Comparison of ENCODE assay signal across 13 mouse cellular contexts in the genomic region with DNA sequence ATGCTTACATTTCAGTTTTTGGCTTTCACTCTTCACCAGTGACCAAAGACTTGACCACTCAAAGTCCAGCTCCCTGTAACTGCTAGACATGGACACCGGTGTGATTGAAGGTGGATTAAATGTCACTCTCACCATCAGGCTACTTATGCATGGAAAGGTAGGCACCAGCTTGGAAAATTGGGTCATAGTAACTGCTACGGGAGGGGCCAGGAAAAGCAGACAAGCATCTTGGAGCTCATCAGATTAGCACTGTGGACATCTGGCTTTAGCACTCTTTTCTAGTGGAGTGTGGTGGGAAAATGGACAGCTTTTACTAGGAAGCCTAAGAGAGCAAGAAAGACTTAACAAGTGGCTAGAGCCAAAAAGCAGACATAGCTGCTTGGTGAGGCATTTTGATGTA. TPM values are rescaled to one million over a fixed set of nuclear protein-coding genes. Genes with fewer than 3 reads are reported as not detected.
DNase-seq lines count a peak whose midpoint lies in the region; ATAC-seq and TF ChIP-seq lines count a peak whose summit lies in the region.
"Had no signal": no experiment of that assay in that cellular context is flagged by ENCODE, and none has a peak within 500 bp of the region (broad histone marks: within the 10 kb centered on the region; RNA-seq: fewer than 3 reads in every experiment).

No protein-coding gene starts in this region.

- no peak for TF ChIP-seq CTCF in liver, adult 2 months (IDR thresholded peaks at IDR 0.05; ENCODE audit: low read depth, low read length)

- H3K4me2 ChIP-seq in liver, embryonic 13.5 days: peak overlapping the region; percentile 36

- ATAC-seq in liver, embryonic 13.5 days (ENCODE audit: low read depth): no peak
- ATAC-seq in megakaryocyte-erythroid progenitor cell, adult 5-6 weeks (replicated peaks; ENCODE audit: low FRiP score, low TSS enrichment, poor library complexity, severe bottlenecking): no peak
- ATAC-seq: intestine, embryonic 16.5 days had no signal

- H3K9me3 ChIP-seq in heart, embryonic 10.5 days: no peaks in the 10 kb centered on the region
- H3K9me3 ChIP-seq in liver, embryonic 13.5 days (replicated peaks): no peaks in the 10 kb centered on the region

- intact Hi-C loops in heart, postnatal 36 days (cut with DNase I): loop anchor here (5.0 kb wide), 1 partner anchor 199 kb away; the partner anchor contains the start of gene Atp5g2

- 74% methylated on average over 2 of the region's 2 CpGs for WGBS in heart, embryonic 10.5 days
- 18% methylated on average over 2 of the region's 2 CpGs for WGBS in liver, adult 2 months
- 82% methylated on average over 2 of the region's 2 CpGs for WGBS in liver, embryonic 13.5 days (ENCODE audit: insufficient replicate concordance)

- H3K79me2 ChIP-seq in liver, adult 2 months (ENCODE audit: control insufficient read depth, insufficient read depth, low read length): peaks cover 8% of the 10 kb centered on the region

- no peak overlapping the region; the same call in 1 of the 2 replicates for H3K9ac ChIP-seq in liver, adult 2 months (ENCODE audit: low read depth, low read length)
- H3K9ac ChIP-seq in liver, embryonic 13.5 days: 0 out of 2 replicates have a peak overlapping the region, but pooled peaks have one; percentile 43

- no peak for TF ChIP-seq POLR2A in liver, adult 2 months (IDR thresholded peaks at IDR 0.05; ENCODE audit: extremely low read depth, insufficient read depth, low read length)

- DNase-seq in heart, embryonic 10.5 days (ENCODE audit: low spot score): no peak
- no peak for DNase-seq in heart, postnatal 36 days
- DNase-seq in liver, adult 2 months (ENCODE audit: extremely low read depth, low read depth, low spot score): peak; percentile 23
- no peak for DNase-seq in liver
- peak; percentile 53 for DNase-seq in brain, adult 2 months (ENCODE audit: low read depth, low spot score)
- DNase-seq in liver, embryonic 13.5 days: no peak
- DNase-seq in thymus, postnatal 36 days: no peak
- DNase-seq: gastrocnemius, postnatal 10 days had no signal

- H3K4me1 ChIP-seq in heart, embryonic 10.5 days: 0 out of 2 replicates have a peak, but pooled peaks cover 3% of the 10 kb centered on the region
- peaks cover 9% of the 10 kb centered on the region; the same call in 1 of the 2 replicates for H3K4me1 ChIP-seq in liver, adult 2 months (ENCODE audit: control insufficient read depth, insufficient read depth, low read length)
- peaks cover 23% of the 10 kb centered on the region for H3K4me1 ChIP-seq in liver, embryonic 13.5 days (replicated peaks)

- H3K27ac ChIP-seq in heart, embryonic 10.5 days: no peak overlapping the region
- no peak overlapping the region for H3K27ac ChIP-seq in liver, adult 2 months (replicated peaks; ENCODE audit: insufficient read depth, low read depth, low read length)
- no peak overlapping the region for H3K27ac ChIP-seq in liver, embryonic 13.5 days
- H3K27ac ChIP-seq: layer of hippocampus, adult 2 months had no signal

- H3K4me3 ChIP-seq in heart, embryonic 10.5 days: peak overlapping the region; percentile 12; the same call in 1 of the 2 replicates
- no peak overlapping the region for H3K4me3 ChIP-seq in liver, adult 2 months (ENCODE audit: insufficient read depth, low read depth, low read length)
- H3K4me3 ChIP-seq in liver, embryonic 13.5 days (replicated peaks): no peak overlapping the region; the same call in 1 of the 2 replicates
- H3K4me3 ChIP-seq: layer of hippocampus, adult 2 months had no signal

- no peaks in the 10 kb centered on the region for H3K27me3 ChIP-seq in heart, embryonic 10.5 days (ENCODE audit: insufficient read depth, poor library complexity, severe bottlenecking)
- H3K27me3 ChIP-seq in liver, adult 2 months (ENCODE audit: control insufficient read depth, insufficient read depth, low read length): no peaks in the 10 kb centered on the region
- H3K27me3 ChIP-seq in liver, embryonic 13.5 days: no peaks in the 10 kb centered on the region

- peaks cover 56% of the 10 kb centered on the region for H3K36me3 ChIP-seq in heart, embryonic 10.5 days
- H3K36me3 ChIP-seq in liver, adult 2 months (ENCODE audit: control insufficient read depth, insufficient read depth, low read length): peaks cover 45% of the 10 kb centered on the region
- H3K36me3 ChIP-seq in liver, embryonic 13.5 days: peaks cover 62% of the 10 kb centered on the region

RNA-seq across cellular contexts. Expression of gene Pcbp2, which starts 2.9 kb away (rescaled TPM):
- polyA plus RNA-seq in heart, embryonic 10.5 days (2016; fragmentation: Nextera tagmentation; extraction: Ambion mirVana): 143 and 183 TPM in 2 replicates
- total RNA-seq in heart, postnatal 36 days (2021): 100 to 1,000 TPM; 482 to 500 TPM
- 112 and 189 TPM in 2 replicates for total RNA-seq in liver, adult 2 months (2014; rRNA removed)
- 261 and 273 TPM in 2 replicates for polyA plus RNA-seq in liver, adult 2 months (2012; rRNA removed)
- polyA plus RNA-seq in liver, embryonic 13.5 days (2015; fragmentation: Nextera tagmentation; extraction: Ambion mirVana): 91.4 and 92.1 TPM in 2 replicates
- total RNA-seq in megakaryocyte-erythroid progenitor cell, adult 5-6 weeks (2014; fragmentation: Nextera tagmentation): 749 and 832 TPM in 2 replicates
- 152 and 207 TPM in 2 replicates for total RNA-seq in megakaryocyte-erythroid progenitor cell, adult 5-6 weeks (2017)

RNA-seq across cellular contexts. Expression of gene Prr13, which starts 14.4 kb away (rescaled TPM):
- polyA plus RNA-seq in heart, embryonic 10.5 days (2016; fragmentation: Nextera tagmentation; extraction: Ambion mirVana): 82.8 and 101 TPM in 2 replicates
- 10 to 100 TPM; 19.4 to 26.1 TPM for total RNA-seq in heart, postnatal 36 days (2021)
- 7.3 and 11.1 TPM in 2 replicates for total RNA-seq in liver, adult 2 months (2014; rRNA removed)
- polyA plus RNA-seq in liver, adult 2 months (2012; rRNA removed): 93.4 and 98.3 TPM in 2 replicates
- polyA plus RNA-seq in liver, embryonic 13.5 days (2015; fragmentation: Nextera tagmentation; extraction: Ambion mirVana): 108 and 112 TPM in 2 replicates
- total RNA-seq in megakaryocyte-erythroid progenitor cell, adult 5-6 weeks (2014; fragmentation: Nextera tagmentation): 61.5 and 97.6 TPM in 2 replicates
- total RNA-seq in megakaryocyte-erythroid progenitor cell, adult 5-6 weeks (2017): 50.3 and 54.5 TPM in 2 replicates

RNA-seq across cellular contexts. Expression of gene Amhr2, which starts 28.1 kb away (rescaled TPM):
- polyA plus RNA-seq in heart, embryonic 10.5 days (2016; fragmentation: Nextera tagmentation; extraction: Ambion mirVana): 1.6 and 2.4 TPM in 2 replicates
- total RNA-seq in heart, postnatal 36 days (2021): under 1 TPM; 0.16 to 0.78 TPM
- 0.07 and 0.09 TPM in 2 replicates for total RNA-seq in liver, adult 2 months (2014; rRNA removed)
- polyA plus RNA-seq in liver, adult 2 months (2012; rRNA removed): 0.40 and 0.49 TPM in 2 replicates
- 0.14 and 0.42 TPM in 2 replicates for polyA plus RNA-seq in liver, embryonic 13.5 days (2015; fragmentation: Nextera tagmentation; extraction: Ambion mirVana)
- not detected in 2 replicates for total RNA-seq in megakaryocyte-erythroid progenitor cell, adult 5-6 weeks (2014; fragmentation: Nextera tagmentation)
- not detected in 2 replicates for total RNA-seq in megakaryocyte-erythroid progenitor cell, adult 5-6 weeks (2017)

RNA-seq across cellular contexts. Expression of gene Gm10337, which starts 30.3 kb away (rescaled TPM):
- polyA plus RNA-seq in heart, embryonic 10.5 days (2016; fragmentation: Nextera tagmentation; extraction: Ambion mirVana): not detected in 2 replicates
- not detected for total RNA-seq in heart, postnatal 36 days (2021)
- not detected in 2 replicates for total RNA-seq in liver, adult 2 months (2014; rRNA removed)
- not detected in 2 replicates for polyA plus RNA-seq in liver, adult 2 months (2012; rRNA removed)
- polyA plus RNA-seq in liver, embryonic 13.5 days (2015; fragmentation: Nextera tagmentation; extraction: Ambion mirVana): not detected in 2 replicates
- total RNA-seq in megakaryocyte-erythroid progenitor cell, adult 5-6 weeks (2014; fragmentation: Nextera tagmentation): not detected in 2 replicates
- not detected in 2 replicates for total RNA-seq in megakaryocyte-erythroid progenitor cell, adult 5-6 weeks (2017)
- total RNA-seq: gastrocnemius, postnatal 10 days; layer of hippocampus, adult 2 months; left cerebral cortex, postnatal 14 days had no signal
- polyA plus RNA-seq: urinary bladder, adult 2 months had no signal

RNA-seq across cellular contexts. Expression of gene Map3k12, which starts 43.6 kb away (rescaled TPM):
- polyA plus RNA-seq in heart, embryonic 10.5 days (2016; fragmentation: Nextera tagmentation; extraction: Ambion mirVana): 17.9 and 19.7 TPM in 2 replicates
- 1 to 10 TPM; 3.5 to 3.6 TPM for total RNA-seq in heart, postnatal 36 days (2021)
- total RNA-seq in liver, adult 2 months (2014; rRNA removed): 0.34 and 0.46 TPM in 2 replicates
- polyA plus RNA-seq in liver, adult 2 months (2012; rRNA removed): 0.22 and 0.43 TPM in 2 replicates
- 1.8 and 2.1 TPM in 2 replicates for polyA plus RNA-seq in liver, embryonic 13.5 days (2015; fragmentation: Nextera tagmentation; extraction: Ambion mirVana)
- total RNA-seq in megakaryocyte-erythroid progenitor cell, adult 5-6 weeks (2014; fragmentation: Nextera tagmentation): 0.39 TPM in 1 of 2 replicates, not detected in the other
- total RNA-seq in megakaryocyte-erythroid progenitor cell, adult 5-6 weeks (2017): 0.14 and 0.15 TPM in 2 replicates

Comparison
In these comparisons a context has a peak if more than half of its experiments do, and no peak if none do; other contexts are left out.
1. DNase-seq: peak in liver, adult 2 months (single experiment) and brain, adult 2 months (single experiment); none in heart, embryonic 10.5 days (single experiment), heart, postnatal 36 days (0 of 2), liver (single experiment), liver, embryonic 13.5 days (single experiment) and thymus, postnatal 36 days (0 of 2).